Mouse (Mus musculus): ENCODE measurements around the gene Lipm. TPM values are rescaled to one million over a fixed set of nuclear protein-coding genes. Genes with fewer than 3 reads are reported as not detected.

The Lipm gene
- total RNA-seq, 2 experiments from 2014 or later, result not detected

- no peak for DNase-seq
Measured at GRCm38 (mm10) chr19:34166386-34166785, 65.7 kb downstream of the Lipm start.

GRCm38 (mm10) chr19:34167896-34168661, 67.3 kb downstream of the Lipm start:
- no peak for DNase-seq

GRCm38 (mm10) chr19:34169121-34169520, 68.4 kb downstream of the Lipm start:
- DNase-seq, result no peak

GRCm38 (mm10) chr19:34171167-34171566, 70.4 kb downstream of the Lipm start:
- no peak for DNase-seq

Small RNAs within 50 kb of the gene (microRNA-seq; reads per million reads assigned to microRNA genes)
- 0 reads per million in 2 experiments for gene Gm23334

Other genes starting within 250 kb of the Lipm start
- gene Lipf, start 139.7 kb upstream of the Lipm start, total RNA-seq (2021), result not detected
- gene Lipk, start 92.6 kb upstream of the Lipm start, total RNA-seq (2021), result not detected
- not detected for gene Lipn, start 33.6 kb upstream of the Lipm start, total RNA-seq (2021)
- gene Ankrd22, start 65.1 kb downstream of the Lipm start, total RNA-seq (2021), result not detected
- 1 to 10 TPM; 2.3 to 2.6 TPM for gene Stambpl1, start 91.3 kb downstream of the Lipm start, total RNA-seq (2021)
- gene Acta2, start 154.7 kb downstream of the Lipm start, total RNA-seq (2021), result 100 to 1,000 TPM; 517 to 534 TPM
- 1 to 10 TPM; 2.0 to 3.7 TPM for gene Fas, start 189.7 kb downstream of the Lipm start, total RNA-seq (2021)

Data from gastrocnemius, postnatal 10 days (tissue).